Mouse (Mus musculus) limb, embryonic 11.5 days (tissue): ENCODE measurements around the gene Apold1. TPM values are rescaled to one million over a fixed set of nuclear protein-coding genes. Genes with fewer than 3 reads are reported as not detected.

ENCODE experiments used
- ATAC-seq: fragments of 200-750 bp; cut with Nextera tagmentation; 2 replicates; pipeline ENCODE4 v1.8.0; 2017; ENCODE audit warnings: low read depth; ENCODE audit not compliant: insufficient number of reproducible peaks, low FRiP score, low TSS enrichment
- DNase-seq: peaks from one replicate; pipeline ENCODE4 v3.0.0-alpha.2; 2015; ENCODE audit warnings: low spot score
- H3K27ac ChIP-seq: fragments of 300-500 bp; sonication (generic); replicated peaks from 2 replicates; pipeline ENCODE4 v1.5.1; 2014; ENCODE audit warnings: low read depth, mild to moderate bottlenecking, low read length
- H3K27me3 ChIP-seq: fragments of 300-500 bp; sonication (generic); 2 replicates; pipeline ENCODE4 v1.6.1; 2014; ENCODE audit warnings: mild to moderate bottlenecking, low read length, mixed read lengths; ENCODE audit not compliant: control insufficient read depth, insufficient read depth
- H3K36me3 ChIP-seq: fragments of 300-500 bp; sonication (generic); 2 replicates; pipeline ENCODE4 v1.6.1; 2014; ENCODE audit warnings: mild to moderate bottlenecking, low read length, moderate library complexity, mixed read lengths; ENCODE audit not compliant: control insufficient read depth, insufficient read depth
- H3K4me1 ChIP-seq: fragments of 300-500 bp; sonication (generic); 2 replicates; pipeline ENCODE4 v1.6.1; 2014; ENCODE audit warnings: low read length, mixed read lengths; ENCODE audit not compliant: control insufficient read depth, insufficient read depth
- H3K4me2 ChIP-seq: fragments of 300-500 bp; sonication (generic); 2 replicates; pipeline ENCODE4 v1.6.1; 2014; ENCODE audit warnings: low read depth, mild to moderate bottlenecking, moderate library complexity; ENCODE audit not compliant: severe bottlenecking
- H3K4me3 ChIP-seq: fragments of 300-500 bp; sonication (generic); 2 replicates; pipeline ENCODE4 v1.5.1; 2014; ENCODE audit warnings: low read depth, low read length
- H3K9ac ChIP-seq: fragments of 300-500 bp; sonication (generic); 2 replicates; pipeline ENCODE4 v1.6.1; 2014; ENCODE audit warnings: mild to moderate bottlenecking, low read length
- H3K9me3 ChIP-seq: fragments of 300-500 bp; sonication (generic); 2 replicates; pipeline ENCODE4 v1.6.1; 2016; ENCODE audit warnings: low read length; ENCODE audit not compliant: control insufficient read depth
- WGBS: fragments of 180-500 bp; shearing (Covaris S2); extraction: QIAGEN DNeasy Blood & Tissue Kit; methylation state at CpG from one replicate; pipeline ENCODE4 v1.1.7; 2014; 5-methylcytosine and 5-hydroxymethylcytosine counted together
- polyA plus RNA-seq: library from polyadenylated mRNA; unstranded; fragments of >200 nt; fragmentation: Nextera tagmentation; extraction: Ambion mirVana; gene quantifications from 2 replicates; pipeline ENCODE4 v1.2.1, GENCODE M21; 2014

The Apold1 gene
- polyA plus RNA-seq, 1 experiment from 2014 or later, result 3.4 TPM

- Histone ChIP-seq H3K27ac (no peak overlapping the region), H3K4me3 (no peak overlapping the region), H3K36me3 (no peaks in the 10 kb centered on the region), H3K9ac (no peak overlapping the region), H3K4me1 (no peaks in the 10 kb centered on the region), H3K4me2 (no peak overlapping the region), H3K9me3 (no peaks in the 10 kb centered on the region), H3K27me3 (no peaks in the 10 kb centered on the region)
- DNase-seq (no peak), ATAC-seq (no peak)
- 83% methylated on average over 5 of the region's 5 CpGs for WGBS
These were observed 19.0 kb upstream of the Apold1 start for GRCm38 (mm10) chr6:134962518-134962893.

GRCm38 (mm10) chr6:134963910-134964309 is 17.6 kb upstream of the Apold1 start:
- no peak for ATAC-seq
- H3K4me1 ChIP-seq, result no peaks in the 10 kb centered on the region
- no peak overlapping the region for H3K4me3 ChIP-seq
- no peaks in the 10 kb centered on the region for H3K36me3 ChIP-seq
- H3K4me2 ChIP-seq, result no peak overlapping the region
- H3K9ac ChIP-seq, result no peak overlapping the region
- H3K9me3 ChIP-seq, result no peaks in the 10 kb centered on the region
- no peak overlapping the region for H3K27ac ChIP-seq
- DNase-seq, result no peak
- 79% methylated on average over 2 of the region's 2 CpGs for WGBS
- no peaks in the 10 kb centered on the region for H3K27me3 ChIP-seq

GRCm38 (mm10) chr6:134966681-134967080 is 14.8 kb upstream of the Apold1 start:
- Histone ChIP-seq H3K4me2 (no peak overlapping the region), H3K36me3 (no peaks in the 10 kb centered on the region; the same call in 1 of the 2 replicates), H3K4me3 (no peak overlapping the region), H3K9me3 (no peaks in the 10 kb centered on the region), H3K27ac (no peak overlapping the region), H3K27me3 (no peaks in the 10 kb centered on the region), H3K4me1 (no peaks in the 10 kb centered on the region), H3K9ac (no peak overlapping the region)
- 77% methylated on average over 5 of the region's 5 CpGs for WGBS
- DNase-seq (no peak), ATAC-seq (no peak)

GRCm38 (mm10) chr6:134968326-134968725 is 13.2 kb upstream of the Apold1 start:
- Histone ChIP-seq H3K4me2 (no peak overlapping the region), H3K27ac (no peak overlapping the region), H3K36me3 (no peaks in the 10 kb centered on the region; the same call in 1 of the 2 replicates), H3K4me3 (no peak overlapping the region), H3K4me1 (no peaks in the 10 kb centered on the region), H3K9me3 (no peaks in the 10 kb centered on the region), H3K27me3 (no peaks in the 10 kb centered on the region), H3K9ac (no peak overlapping the region)
- no peak for ATAC-seq
- WGBS, result 89% methylated on average over 1 of the region's 1 CpGs
- DNase-seq, result no peak

- WGBS, result 97% methylated on average over 2 of the region's 2 CpGs
- no peak overlapping the region for H3K4me3 ChIP-seq
These were observed 12.0 kb upstream of the Apold1 start for GRCm38 (mm10) chr6:134969498-134969897.

GRCm38 (mm10) chr6:134972096-134972495 is 9.4 kb upstream of the Apold1 start:
- ATAC-seq (no peak), DNase-seq (no peak)
- no peak overlapping the region for H3K4me2 ChIP-seq
- H3K27me3 ChIP-seq, result no peaks in the 10 kb centered on the region
- no peak overlapping the region for H3K27ac ChIP-seq
- 55% methylated on average over 4 of the region's 4 CpGs for WGBS
- H3K4me1 ChIP-seq, result no peaks in the 10 kb centered on the region
- H3K9ac ChIP-seq, result no peak overlapping the region
- H3K36me3 ChIP-seq, result no peaks in the 10 kb centered on the region; the same call in 1 of the 2 replicates
- H3K4me3 ChIP-seq, result no peak overlapping the region
- H3K9me3 ChIP-seq, result no peaks in the 10 kb centered on the region

More at GRCm38 (mm10) chr6:134969498-134969897, 12.0 kb upstream of the Apold1 start:
- no peaks in the 10 kb centered on the region for H3K9me3 ChIP-seq
- no peak overlapping the region for H3K27ac ChIP-seq
- no peaks in the 10 kb centered on the region; the same call in 1 of the 2 replicates for H3K36me3 ChIP-seq
- ATAC-seq, result no peak
- no peak overlapping the region for H3K4me2 ChIP-seq
- no peaks in the 10 kb centered on the region for H3K4me1 ChIP-seq
- no peaks in the 10 kb centered on the region for H3K27me3 ChIP-seq
- no peak for DNase-seq
- H3K9ac ChIP-seq, result no peak overlapping the region

GRCm38 (mm10) chr6:134976628-134977027 is 4.9 kb upstream of the Apold1 start:
- ATAC-seq (no peak), DNase-seq (no peak)
- Histone ChIP-seq H3K27ac (no peak overlapping the region), H3K4me3 (no peak overlapping the region), H3K27me3 (no peaks in the 10 kb centered on the region), H3K9ac (no peak overlapping the region), H3K9me3 (no peaks in the 10 kb centered on the region), H3K4me1 (peaks cover 6% of the 10 kb centered on the region; the same call in 1 of the 2 replicates), H3K36me3 (no peaks in the 10 kb centered on the region), H3K4me2 (no peak overlapping the region)
- WGBS, result 60% methylated on average over 6 of the region's 6 CpGs

- peak overlapping the region; percentile 74 for H3K9ac ChIP-seq
- WGBS, result 3% methylated on average over 62 of the region's 62 CpGs
- no peak overlapping the region for H3K27ac ChIP-seq
- peak; percentile 79 for ATAC-seq
- peak overlapping the region; percentile 55 for H3K4me3 ChIP-seq
- no peaks in the 10 kb centered on the region for H3K27me3 ChIP-seq
- H3K36me3 ChIP-seq, result no peaks in the 10 kb centered on the region
- peaks cover 7% of the 10 kb centered on the region; the same call in 1 of the 2 replicates for H3K4me1 ChIP-seq
- peak; percentile 89 for DNase-seq
- H3K4me2 ChIP-seq, result peak overlapping the region; percentile 93
- no peaks in the 10 kb centered on the region for H3K9me3 ChIP-seq
These were observed 2.2 kb downstream of the Apold1 start for GRCm38 (mm10) chr6:134983529-134984370.
